Mouse (Mus musculus) spleen, postnatal 4 days (tissue): Measurements from ENCODE around the gene 9430038I01Rik.
"Not testable (repeated sequence)": the region's sequence is repeated elsewhere in the genome, so short reads cannot be mapped to it uniquely, and the experiment has no call there.

Experiments used
- DNase-seq, 2 experiments: peaks; one replicate each; pipeline ENCODE4 v3.0.0; 2022; ENCODE audit warnings: low spot score in 2 of 2

9430038I01Rik gene

DNA sequence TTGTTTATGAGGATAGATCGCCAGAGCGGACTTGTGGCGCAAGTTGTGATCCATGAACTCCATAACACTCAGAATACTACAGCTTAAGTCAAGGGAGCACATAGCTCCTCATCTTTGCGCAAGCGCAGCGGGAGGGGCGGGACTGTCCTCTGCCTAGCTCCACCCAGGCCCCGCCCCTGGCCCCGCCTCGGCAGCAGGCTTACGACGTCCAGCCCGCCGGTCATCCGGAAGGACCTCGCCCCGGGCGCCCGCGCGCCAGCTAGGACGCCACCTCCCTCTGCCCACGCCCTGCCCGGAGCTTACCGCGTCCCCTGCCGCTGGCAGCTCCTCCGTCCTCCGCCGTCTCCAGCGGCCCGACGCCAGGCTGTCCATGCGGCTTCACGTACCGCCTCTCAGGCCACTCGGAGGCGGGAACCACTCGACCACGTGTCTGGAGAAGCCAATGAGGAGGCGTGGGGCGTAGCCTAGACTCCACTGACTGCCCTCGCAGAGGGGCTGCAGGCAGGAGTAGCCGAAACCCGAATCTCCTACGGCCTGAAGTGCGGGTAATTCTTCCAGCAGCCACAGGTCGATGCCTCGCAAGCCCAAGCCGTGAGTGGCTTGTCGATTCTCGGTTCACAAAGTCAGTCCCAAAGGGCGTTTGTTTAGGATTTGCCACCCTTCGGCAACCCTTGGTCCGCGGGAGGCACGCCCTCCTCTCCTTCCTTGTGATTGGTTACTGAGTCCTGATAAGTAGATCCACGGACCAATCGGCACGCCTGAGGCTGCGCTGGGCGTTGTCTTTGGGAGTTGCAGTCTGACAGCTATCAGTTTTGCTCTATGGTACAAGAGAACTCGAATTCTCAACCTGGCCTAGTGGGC is at the start of gene 9430038I01Rik:
TSS of gene 9430038I01Rik (minus strand) at position 426 of the 861 bp plus-strand sequence.
- DNase-seq: peak; percentile 94 to 97

DNA sequence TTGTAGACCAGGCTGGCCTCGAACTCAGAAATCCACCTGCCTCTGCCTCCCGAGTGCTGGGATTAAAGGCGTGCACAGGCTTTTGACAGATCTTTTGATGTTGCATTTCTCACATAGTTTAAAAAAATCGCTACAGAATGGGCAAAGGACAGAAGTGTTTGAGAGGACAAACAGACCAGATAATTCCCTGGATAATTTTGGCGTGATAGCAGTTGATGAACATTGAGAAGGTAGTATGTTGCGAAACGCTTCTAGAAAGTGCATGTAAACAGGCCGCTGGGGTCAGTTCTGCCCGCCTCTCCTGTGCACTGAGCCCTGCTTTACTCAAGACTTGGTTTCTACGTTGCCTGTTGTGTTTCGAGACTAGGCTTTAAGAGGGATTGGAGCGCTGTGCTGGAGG is 34.8 kb upstream of the 9430038I01Rik start:
- no peak for DNase-seq

DNA sequence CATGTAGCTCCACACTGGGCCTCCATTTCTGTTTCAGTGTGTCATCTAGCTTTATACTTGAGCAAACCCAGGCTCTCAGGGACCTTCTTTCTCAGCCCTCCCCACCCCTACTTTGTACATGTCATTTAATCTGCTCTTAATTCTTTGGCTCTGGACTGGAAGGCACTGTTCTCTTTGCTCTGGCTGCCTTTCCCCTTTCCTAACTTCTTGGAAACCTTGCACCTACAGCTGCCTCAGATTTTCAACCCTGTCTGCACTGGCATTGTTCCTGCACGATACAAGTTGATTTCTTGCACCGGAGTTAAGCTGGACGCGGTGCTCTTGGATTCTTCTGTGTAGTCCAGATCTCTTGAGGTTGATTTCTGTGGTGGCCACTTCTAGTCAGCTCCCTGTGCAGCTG is 32.4 kb upstream of the 9430038I01Rik start:
- no peak for DNase-seq

DNA sequence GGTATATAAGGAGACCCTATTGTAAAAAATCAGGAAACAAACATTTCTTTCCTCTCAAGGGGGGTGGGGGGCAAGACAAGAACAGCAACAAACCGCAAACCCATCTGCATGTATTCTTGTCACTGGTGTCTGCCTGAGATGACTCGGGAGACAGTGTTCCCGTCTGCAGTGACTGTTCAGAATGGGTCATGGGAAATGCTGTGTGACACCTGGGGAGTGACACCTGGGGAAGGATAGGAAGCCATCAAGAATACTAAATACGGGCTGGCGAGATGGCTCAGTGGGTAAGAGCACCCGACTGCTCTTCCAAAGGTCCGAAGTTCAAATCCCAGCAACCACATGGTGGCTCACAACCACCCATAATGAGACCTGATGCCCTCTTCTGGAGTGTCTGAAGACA is 28.4 kb upstream of the 9430038I01Rik start:
- not testable (repeated sequence) for DNase-seq

DNA sequence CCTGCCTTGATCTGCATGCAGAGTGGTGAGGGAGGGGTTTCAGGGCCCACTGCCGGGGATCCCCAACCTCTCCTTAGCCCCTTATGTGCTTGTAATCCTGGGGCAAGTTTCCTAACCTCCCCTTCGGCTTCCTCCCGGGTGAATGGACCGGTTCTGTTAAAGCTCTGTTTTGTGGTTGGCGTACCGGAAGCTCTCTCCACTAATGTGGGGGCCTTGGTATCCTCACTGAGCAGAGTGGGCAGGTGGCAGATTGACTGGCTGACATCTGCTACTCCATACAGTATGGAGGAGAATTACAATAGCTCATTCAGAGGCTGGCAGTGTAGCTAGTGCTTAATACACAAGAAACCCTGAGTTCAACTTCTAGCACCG is 27.6 kb upstream of the 9430038I01Rik start:
- peak in 1 of 2 experiments; percentile 13 for DNase-seq

DNA sequence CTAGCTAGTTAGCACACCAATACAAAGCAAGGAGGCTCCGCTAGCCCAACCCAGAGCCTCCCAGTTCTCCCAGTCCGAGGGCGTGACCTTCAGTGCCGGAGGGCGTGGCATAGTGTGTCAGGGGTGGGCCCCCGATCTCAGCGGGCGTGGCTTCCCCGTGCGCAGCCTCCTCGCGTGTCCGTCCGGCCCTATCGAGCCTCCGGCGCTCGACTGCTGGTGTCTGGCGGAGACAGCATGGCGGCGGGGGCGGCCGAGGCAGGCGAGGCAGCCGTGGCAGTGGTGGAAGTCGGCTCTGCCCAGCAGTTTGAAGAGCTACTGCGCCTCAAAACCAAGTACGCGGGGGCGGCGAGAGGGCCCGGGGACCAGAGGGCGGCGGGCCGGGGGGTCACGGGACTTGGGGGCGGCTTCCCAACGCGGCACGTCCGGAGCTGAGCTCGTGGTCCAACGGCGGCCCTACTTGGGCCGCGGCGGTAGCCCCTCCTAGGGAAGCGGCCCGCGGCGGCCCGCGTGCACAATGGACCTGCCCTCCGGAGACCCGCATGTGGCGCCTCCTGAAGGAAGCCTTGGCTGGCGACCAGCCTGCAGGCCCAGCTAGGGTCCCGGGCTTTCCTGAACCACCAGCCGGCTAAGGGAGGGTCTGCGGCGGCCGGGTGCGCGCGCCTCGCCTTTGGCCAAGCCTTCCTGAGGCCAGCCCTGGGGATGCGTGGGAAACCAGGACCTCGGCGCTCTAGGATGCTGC is 27.0 kb upstream of the 9430038I01Rik start, which contains the start of gene Glrx3:
TSS of gene Glrx3 (plus strand) at position 175 of the 739 bp plus-strand sequence.
- DNase-seq: peak; percentile 95 to 97

DNA sequence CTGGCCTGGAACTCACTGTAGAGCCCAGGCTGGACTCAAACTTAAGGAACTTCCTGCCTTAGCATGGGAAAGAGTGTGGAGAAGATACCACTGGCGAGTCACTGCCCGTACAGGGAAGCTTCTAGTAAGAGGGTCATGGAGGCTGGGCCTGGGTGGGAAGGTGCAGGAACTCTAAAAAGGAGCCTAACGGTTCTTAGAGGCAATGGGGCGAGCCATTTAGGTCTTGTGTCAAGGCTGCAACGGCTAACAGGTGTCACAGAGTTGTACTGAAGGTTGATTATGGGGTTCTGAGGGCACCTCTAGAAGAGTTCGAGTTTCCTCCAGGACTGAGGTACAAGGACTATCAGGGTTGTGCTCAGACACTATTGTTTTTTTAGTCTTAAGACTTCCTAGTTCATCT is 26.3 kb upstream of the 9430038I01Rik start:
- no peak for DNase-seq

DNA sequence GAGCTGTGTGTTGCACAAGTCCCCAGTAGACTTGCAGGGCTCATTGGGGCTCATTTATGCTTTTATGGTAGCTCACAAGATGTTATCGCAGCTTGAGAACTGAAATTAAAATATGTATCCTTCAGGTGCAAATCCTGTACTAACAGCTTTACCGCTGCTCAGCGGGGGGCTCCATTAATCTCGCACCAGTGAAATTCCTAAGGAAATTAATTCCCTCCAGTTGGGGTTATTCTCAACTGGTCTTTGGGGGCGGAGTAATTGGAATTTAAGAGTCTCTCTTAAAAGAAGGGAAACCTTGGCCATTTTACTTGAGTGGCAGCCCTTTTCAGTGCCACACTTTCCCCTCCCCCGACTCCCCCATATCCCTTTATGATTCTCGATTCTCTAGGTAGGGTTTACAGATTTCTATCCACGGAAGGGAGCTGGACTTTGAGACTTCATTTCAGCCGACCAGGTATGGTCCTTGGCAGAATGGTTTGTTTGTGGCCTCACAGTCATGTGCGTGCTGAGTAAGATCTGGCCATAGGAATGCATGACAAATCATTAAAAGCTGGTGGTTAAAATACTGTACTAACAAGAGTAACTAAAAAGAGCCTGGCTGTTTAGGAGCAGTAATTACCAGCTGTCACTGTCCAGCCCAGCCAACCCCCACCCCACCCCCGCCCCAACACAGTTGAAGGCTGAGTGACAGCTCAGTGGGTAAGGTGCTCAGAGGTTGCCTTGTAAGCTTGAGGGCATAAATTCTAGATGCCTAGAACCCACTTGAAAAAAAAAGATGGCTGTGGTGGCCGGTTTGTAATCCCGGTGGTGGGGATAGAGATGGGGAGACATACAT is 21.4 kb upstream of the 9430038I01Rik start:
- no peak for DNase-seq

DNA sequence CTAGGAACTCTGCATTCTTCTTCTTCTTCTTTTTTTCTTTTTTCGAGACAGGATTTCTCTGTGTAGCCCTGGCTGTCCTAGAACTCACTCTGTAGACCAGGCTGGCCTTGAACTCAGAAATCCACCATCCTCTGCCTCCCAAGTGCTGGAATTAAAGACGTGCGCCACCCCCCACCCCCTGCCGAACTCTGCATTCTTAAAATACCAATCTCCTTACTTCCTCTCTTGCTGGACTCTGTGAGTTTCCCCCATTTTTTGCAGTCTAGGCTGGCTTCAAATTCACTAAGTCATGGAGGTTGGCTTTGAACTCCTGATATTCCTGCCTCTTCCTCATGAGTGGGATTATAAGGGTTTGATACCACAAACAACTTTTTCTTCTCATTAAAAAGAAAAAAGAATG is 16.1 kb upstream of the 9430038I01Rik start:
- DNase-seq: no peak

DNA sequence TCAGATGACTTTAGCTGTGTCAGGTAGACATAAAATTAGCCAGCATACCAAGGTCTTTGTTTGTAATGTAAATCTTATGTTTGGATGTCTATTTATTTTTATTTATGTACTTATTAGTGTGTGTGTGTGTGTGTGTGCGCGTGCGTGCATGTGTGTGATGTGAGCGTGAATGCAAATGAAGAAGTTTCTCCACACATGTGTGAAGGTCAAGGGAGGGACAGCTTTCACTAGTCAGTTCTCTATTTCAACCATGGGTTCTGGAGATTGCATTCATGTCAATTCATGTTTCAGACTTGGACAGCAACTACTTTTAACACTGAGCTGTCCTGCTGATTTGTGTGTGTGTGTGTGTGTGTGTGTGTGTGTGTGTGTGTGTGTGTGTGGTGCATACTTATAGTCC is 10.7 kb upstream of the 9430038I01Rik start:
- DNase-seq: no peak

DNA sequence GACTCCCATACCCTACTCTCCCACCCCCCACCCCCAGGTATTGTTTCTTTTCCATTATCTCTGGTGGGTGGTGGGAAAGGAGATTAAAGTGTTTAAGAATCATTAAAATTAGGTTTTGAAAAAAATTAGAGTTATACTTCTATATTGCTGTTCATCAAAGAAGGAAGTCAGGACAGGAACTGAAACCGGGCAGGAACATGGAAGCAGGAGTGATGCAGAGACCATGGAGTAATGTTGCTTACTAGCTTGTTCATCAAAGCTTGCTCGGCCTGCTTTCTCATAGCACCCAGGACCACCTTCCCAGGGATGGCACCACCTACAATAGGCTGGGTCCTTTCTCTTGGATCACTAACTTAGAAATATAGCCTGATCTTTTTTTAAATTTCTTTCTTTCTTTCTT is 10.0 kb upstream of the 9430038I01Rik start:
- no peak for DNase-seq

DNA sequence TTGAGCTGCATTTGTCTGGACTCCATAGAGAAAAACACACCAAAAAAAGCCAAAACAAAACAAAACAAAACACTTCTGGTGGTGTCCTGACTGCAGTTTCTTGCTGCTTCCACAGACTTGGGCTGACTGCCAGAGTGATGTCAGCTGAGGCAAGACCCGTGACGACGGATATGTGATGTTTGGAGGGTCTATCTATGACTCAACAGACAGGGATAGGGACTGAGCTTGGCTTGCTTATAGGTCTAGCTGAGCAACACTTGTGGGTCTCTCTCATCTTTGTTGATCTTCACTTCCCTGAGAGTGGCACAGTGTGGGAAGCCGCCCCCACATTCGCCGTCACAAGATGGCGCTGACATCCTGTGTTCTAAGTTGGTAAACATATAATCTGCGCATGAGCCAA is 4.1 kb upstream of the 9430038I01Rik start:
- no peak for DNase-seq

DNA sequence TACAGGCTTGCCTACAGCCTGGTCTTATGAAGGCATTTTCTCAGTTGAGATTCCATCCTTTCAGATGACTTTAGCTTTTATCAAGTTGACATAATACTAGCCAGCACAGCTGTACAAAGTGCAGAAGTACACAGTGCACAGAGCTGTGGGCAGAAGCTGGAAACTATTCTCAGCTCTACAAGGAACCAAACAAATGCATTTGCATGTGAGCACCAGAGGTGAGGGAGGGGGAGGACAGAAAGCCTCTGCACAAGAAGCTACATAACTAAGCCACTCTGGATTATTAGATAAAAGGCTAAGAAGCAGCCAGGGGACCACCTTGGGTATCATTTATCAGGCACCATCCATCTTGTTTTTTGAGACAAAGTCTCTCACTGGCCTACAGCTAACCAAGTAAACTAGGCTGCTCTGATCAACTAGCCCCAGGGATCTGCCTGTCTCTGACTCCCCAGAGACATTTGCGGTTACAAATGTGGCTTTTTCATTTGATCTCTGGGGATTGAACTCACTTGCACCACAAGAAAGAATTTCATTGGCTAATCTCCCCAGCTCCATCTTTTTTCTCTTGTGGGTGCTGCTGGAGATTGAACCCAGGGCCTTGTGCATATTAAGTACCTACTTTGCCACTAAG is 3.0 kb downstream of the 9430038I01Rik start:
- DNase-seq: no peak

DNA sequence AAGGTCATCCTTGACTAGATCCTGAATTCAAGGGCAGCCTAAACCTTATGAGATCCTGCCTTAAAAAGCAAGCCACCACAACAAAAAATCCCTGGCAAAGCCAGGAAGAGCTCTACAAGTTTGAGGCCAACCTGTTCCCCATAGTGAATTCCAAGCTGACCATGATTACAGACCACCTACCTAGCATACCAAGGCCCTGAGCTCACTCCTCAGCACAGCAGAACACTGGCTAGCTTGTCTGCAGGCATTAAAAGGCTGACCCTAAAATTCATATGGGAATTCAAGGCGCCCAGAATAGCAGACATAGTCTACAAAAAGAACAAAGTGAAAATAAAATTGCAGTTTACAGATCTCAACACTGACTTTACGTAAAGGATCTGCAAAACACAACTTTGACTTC is 6.4 kb downstream of the 9430038I01Rik start:
- DNase-seq: no peak

DNA sequence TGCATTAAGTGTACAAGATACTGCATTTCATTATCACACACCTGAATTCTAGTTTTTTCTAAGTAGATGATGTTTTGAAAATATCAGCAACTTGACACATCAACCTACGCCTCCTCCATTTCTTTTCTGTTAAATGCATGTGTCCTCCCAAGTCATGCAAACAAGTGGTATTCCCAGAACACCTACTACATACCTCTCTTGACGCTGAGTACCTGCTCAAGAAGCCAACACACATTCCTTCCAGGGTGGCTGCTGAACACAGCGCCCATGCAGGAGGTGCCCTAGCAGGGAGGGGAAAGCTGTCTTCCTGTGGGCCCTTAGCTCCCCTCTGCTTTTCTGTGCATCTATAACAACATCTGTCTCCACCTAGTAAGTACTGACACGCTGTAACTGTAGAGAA is 11.6 kb downstream of the 9430038I01Rik start:
- DNase-seq: no peak

DNA sequence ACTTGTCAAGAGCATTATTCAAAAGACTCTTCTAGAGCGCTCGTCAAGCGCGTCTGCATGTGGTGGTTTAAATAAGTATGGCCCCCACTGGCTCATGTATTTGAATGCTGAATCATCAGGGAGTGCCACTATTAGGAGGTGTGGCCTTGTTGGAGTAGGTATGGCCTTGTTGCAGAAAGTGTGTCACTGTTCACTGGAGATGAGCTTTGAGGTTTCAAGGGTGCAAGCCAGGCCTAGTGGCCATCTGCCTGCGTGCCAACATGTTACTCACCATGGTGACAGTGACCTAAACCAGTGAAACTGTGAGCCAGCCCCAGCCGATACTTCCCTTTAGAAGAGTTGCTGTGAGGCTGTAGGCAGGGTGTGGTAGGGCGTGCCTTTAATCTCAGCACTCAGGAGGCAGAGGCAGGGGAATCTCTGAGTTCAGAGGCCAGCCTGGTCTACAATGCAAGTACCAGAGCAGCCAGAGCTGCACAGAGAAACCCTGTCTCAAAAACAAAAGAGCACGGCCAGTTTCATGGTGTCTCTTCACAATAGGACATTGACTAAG is 13.1 kb downstream of the 9430038I01Rik start:
- DNase-seq: no peak

DNA sequence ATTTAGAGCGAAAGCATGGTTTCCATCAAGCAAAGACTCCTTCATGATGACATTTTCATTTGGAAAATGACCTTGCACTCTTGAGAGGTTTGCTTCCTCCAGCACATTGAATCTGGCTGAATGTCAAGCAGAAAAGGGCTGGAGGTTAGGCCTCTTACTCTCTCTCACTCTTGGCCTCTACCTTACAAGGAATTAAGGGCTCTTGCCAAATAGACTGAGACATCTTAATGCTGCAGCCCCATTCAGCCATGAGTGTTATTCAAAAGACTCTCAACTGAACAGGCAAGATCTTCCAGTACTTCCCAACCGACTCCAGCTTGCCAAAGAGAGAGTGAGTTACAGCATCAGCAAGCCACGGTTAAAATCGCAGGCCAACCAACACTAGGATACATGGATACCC is 15.1 kb downstream of the 9430038I01Rik start:
- no peak for DNase-seq

DNA sequence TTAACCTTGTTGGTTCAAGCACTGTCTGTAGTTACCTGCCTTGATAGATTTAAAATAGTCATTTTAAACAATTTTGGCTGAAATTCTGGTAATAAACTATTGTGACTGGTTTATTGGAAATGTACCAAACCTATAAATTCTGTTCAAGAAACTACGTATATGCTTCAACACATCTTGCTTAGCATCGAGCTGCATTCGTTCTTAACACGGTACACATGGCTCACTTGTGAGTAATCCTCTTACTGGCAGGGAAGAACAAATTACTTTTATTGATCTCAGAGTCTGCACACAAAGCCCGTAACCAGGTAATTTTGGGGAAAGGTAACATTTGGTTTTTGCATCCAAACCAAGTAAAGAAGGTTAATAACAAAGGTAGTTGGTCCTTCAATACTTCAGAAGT is 22.7 kb downstream of the 9430038I01Rik start:
- DNase-seq: no peak

DNA sequence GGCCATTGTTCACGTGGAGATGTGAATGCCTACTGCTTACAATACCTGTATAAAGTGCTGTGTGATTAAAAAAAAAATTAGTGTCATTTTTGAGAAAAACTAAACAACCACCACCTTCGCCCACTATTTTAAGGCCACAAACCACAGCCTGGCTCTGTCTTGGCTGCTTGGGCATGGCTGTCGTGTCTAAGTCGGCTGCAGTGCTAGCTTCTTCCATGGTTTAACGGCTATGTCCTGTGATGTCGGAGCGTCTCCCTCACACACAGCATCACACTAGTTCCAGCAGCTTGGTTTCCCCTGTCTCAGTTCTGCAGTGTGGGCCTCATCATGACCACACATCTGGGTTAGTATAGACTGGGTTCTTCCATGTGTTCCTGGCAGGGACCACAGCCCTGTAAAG is 35.6 kb downstream of the 9430038I01Rik start:
- no peak for DNase-seq

DNA sequence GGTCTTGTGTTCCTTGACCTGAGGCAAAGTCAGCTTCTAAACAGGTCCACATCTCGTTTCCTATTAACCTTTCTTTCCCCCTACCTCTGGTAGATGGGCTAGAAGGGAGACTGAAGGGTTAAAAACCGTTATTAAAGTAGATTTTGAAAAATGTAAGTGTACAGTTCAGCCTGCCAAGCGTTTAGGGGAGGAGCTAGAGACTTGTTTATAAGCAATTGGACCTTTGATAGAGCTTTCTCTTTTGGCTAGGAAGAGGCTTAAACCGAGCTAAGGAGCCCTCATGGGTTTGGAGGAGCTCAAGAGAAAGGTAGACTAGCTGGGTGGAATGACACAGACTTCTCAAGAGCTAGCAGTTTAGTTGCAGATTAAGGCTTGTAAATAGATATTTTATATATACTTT is 38.8 kb downstream of the 9430038I01Rik start:
- DNase-seq: no peak

DNA sequence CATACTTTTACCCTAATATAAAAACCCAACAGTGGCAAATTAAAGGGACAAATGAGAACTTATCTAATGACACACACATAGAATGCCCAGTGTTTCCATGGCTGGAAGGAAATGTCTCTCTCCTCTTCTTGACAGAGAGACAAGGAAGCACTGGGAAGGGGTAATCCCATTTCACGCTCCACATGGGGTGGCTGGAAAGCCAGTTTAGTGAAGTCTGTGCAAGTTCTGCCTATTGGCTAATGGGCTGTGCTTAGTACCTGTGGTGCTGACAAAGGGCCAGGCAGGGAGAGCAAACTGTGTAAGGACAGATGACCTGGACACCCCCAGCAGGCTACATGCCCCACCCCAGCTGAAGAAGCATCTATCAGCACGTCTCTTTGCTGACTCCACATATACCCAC is 40.4 kb downstream of the 9430038I01Rik start:
- DNase-seq: no peak
